Mouse (Mus musculus): Measurements from ENCODE around the gene Wrnip1. TPM values are rescaled to one million over a fixed set of nuclear protein-coding genes. Genes with fewer than 3 reads are reported as not detected.

Wrnip1 gene
- total and polyA plus RNA-seq, 2 experiments from 2014 or later, result 38.0 to 85.1 TPM

DNA sequence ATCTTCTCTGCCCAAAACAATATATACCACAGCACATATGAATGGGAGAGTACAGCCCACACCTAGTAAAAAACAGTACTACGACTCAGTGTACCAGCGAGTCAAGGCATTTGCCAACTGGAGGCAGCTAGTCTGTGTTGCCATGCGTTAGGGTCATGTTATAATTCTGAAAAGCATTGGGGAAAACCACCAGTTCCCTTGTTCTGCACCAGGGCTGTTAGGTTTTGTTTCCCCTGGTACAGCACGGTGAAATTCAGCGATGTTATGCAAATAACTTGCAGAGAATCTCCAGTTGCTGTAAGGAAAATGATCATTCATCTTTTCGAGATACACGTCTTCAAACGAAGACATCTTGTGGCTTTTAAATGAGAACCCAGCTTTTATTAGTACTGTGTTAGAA, 23.7 kb downstream of the Wrnip1 start:
- WGBS, result 91% methylated on average over 8 of the region's 8 CpGs
- Histone ChIP-seq H3K27ac (ENCODE audit: low read depth, low read length) (no peak overlapping the region), H3K9ac (no peak overlapping the region), H3K9me3 (ENCODE audit: low read length) (no peaks in the 10 kb centered on the region), H3K4me2 (ENCODE audit: low read depth) (no peak overlapping the region), H3K4me3 (ENCODE audit: low read depth, low read length) (no peak overlapping the region), H3K4me1 (ENCODE audit: insufficient read depth) (no peaks in the 10 kb centered on the region), H3K27me3 (ENCODE audit: insufficient read depth, low read length) (no peaks in the 10 kb centered on the region), H3K36me3 (ENCODE audit: insufficient read depth) (peaks cover 16% of the 10 kb centered on the region; the same call in 1 of the 2 replicates)
- ATAC-seq (no peak), DNase-seq (no peak)
- no peak for TF ChIP-seq CTCF (IDR thresholded peaks at IDR 0.05; ENCODE audit: low read depth)

DNA sequence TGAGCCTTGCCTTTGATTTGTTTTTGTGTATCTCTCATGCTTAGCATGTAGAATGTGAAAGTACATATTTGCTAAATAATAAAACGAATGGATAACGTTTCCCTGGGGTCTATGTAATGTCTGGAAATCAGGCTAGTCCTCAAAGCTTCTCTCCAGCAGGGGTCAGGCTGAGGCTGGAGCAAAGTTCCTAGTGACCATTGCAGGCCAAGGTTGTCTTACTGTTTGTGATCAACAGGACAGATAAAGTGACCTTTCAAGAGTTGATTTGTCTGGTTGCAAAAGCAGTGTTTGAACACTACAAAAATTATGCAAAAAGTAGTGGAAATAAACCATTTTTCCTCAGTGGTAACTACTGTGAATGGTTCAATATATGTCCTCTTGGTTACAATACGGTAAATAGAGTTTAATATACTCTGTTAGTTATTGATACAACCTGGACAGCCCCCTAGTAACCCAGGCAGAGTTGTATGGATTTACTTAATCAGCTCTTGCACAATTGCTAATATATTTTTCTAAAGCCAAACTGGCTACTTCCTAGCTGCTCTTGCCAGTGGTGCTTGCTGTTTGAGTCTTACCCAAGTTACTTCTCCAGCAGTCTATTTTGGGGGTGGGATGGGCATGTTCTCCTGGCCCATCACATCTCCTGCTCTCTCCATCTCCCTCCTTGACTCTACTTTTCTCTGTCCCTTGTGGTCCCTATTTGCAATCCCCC, 25.4 kb downstream of the Wrnip1 start:
- H3K9ac ChIP-seq, result no peak overlapping the region
- 0 out of 2 replicates have a peak, but pooled peaks cover 3% of the 10 kb centered on the region for H3K36me3 ChIP-seq (ENCODE audit: insufficient read depth)
- H3K27me3 ChIP-seq (ENCODE audit: insufficient read depth, low read length), result no peaks in the 10 kb centered on the region
- ATAC-seq (no peak), DNase-seq (no peak)
- no peak overlapping the region for H3K27ac ChIP-seq (ENCODE audit: low read depth, low read length)
- no peak overlapping the region for H3K4me2 ChIP-seq (ENCODE audit: low read depth)
- TF ChIP-seq CTCF (IDR thresholded peaks at IDR 0.05; ENCODE audit: low read depth), result no peak; the same call in 1 of the 2 replicates
- no peak overlapping the region for H3K4me3 ChIP-seq (ENCODE audit: low read depth, low read length)
- H3K9me3 ChIP-seq (ENCODE audit: low read length), result no peaks in the 10 kb centered on the region
- no peaks in the 10 kb centered on the region for H3K4me1 ChIP-seq (ENCODE audit: insufficient read depth)
- WGBS, result 79% methylated on average over 3 of the region's 3 CpGs

DNA sequence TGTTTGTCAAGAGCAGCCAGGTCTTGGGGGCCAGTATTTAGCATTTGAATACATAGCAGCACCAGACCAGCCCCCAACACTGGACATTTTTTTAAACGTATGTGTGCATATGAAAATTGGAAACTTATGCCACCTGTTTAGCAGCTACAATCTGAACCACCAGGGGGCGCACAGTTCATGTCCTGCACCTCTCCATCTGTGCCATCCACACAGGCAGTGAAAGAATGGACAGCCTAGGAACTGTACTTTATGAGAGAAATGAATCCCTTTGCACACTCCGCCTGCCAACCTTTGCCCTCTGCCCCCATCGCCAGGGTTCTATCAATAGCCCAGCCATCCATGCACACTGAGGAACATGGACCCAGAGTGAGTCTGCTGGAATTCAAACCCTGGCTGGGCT, 26.1 kb downstream of the Wrnip1 start:
- no peak overlapping the region for H3K4me3 ChIP-seq (ENCODE audit: low read depth, low read length)
- H3K27me3 ChIP-seq (ENCODE audit: insufficient read depth, low read length), result no peaks in the 10 kb centered on the region
- no peak overlapping the region for H3K27ac ChIP-seq (ENCODE audit: low read depth, low read length)
- H3K9me3 ChIP-seq (ENCODE audit: low read length), result no peaks in the 10 kb centered on the region
- ATAC-seq (no peak), DNase-seq (peak; percentile 27)
- 0 out of 2 replicates have a peak, but pooled peaks cover 3% of the 10 kb centered on the region for H3K36me3 ChIP-seq (ENCODE audit: insufficient read depth)
- peak; percentile 60 for TF ChIP-seq CTCF (IDR thresholded peaks at IDR 0.05; ENCODE audit: low read depth)
- no peak overlapping the region for H3K4me2 ChIP-seq (ENCODE audit: low read depth)
- H3K9ac ChIP-seq, result no peak overlapping the region
- no peaks in the 10 kb centered on the region for H3K4me1 ChIP-seq (ENCODE audit: insufficient read depth)
- WGBS, result 62% methylated on average over 4 of the region's 4 CpGs

GRCm38 (mm10) chr13:32828886-32829285, 27.0 kb downstream of the Wrnip1 start:
- WGBS, result 89% methylated on average over 4 of the region's 4 CpGs
- no peak for TF ChIP-seq CTCF (IDR thresholded peaks at IDR 0.05; ENCODE audit: low read depth)
- Histone ChIP-seq H3K27ac (ENCODE audit: low read depth, low read length) (no peak overlapping the region), H3K4me3 (ENCODE audit: low read depth, low read length) (no peak overlapping the region), H3K4me1 (ENCODE audit: insufficient read depth) (no peaks in the 10 kb centered on the region), H3K9me3 (ENCODE audit: low read length) (no peaks in the 10 kb centered on the region), H3K27me3 (ENCODE audit: insufficient read depth, low read length) (no peaks in the 10 kb centered on the region), H3K9ac (no peak overlapping the region), H3K36me3 (ENCODE audit: insufficient read depth) (0 out of 2 replicates have a peak, but pooled peaks cover 2% of the 10 kb centered on the region), H3K4me2 (ENCODE audit: low read depth) (no peak overlapping the region)
- ATAC-seq (no peak), DNase-seq (no peak)

- Histone ChIP-seq H3K9ac (no peak overlapping the region), H3K4me2 (ENCODE audit: low read depth) (no peak overlapping the region), H3K36me3 (ENCODE audit: insufficient read depth) (no peaks in the 10 kb centered on the region), H3K4me3 (ENCODE audit: low read depth, low read length) (no peak overlapping the region), H3K9me3 (ENCODE audit: low read length) (no peaks in the 10 kb centered on the region), H3K4me1 (ENCODE audit: insufficient read depth) (no peaks in the 10 kb centered on the region), H3K27me3 (ENCODE audit: insufficient read depth, low read length) (no peaks in the 10 kb centered on the region), H3K27ac (ENCODE audit: low read depth, low read length) (no peak overlapping the region)
- WGBS, result 79% methylated on average over 3 of the region's 3 CpGs
- DNase-seq (no peak), ATAC-seq (no peak)
- TF ChIP-seq CTCF (IDR thresholded peaks at IDR 0.05; ENCODE audit: low read depth), result no peak
These were observed 29.9 kb downstream of the Wrnip1 start for GRCm38 (mm10) chr13:32831505-32832273.

DNA sequence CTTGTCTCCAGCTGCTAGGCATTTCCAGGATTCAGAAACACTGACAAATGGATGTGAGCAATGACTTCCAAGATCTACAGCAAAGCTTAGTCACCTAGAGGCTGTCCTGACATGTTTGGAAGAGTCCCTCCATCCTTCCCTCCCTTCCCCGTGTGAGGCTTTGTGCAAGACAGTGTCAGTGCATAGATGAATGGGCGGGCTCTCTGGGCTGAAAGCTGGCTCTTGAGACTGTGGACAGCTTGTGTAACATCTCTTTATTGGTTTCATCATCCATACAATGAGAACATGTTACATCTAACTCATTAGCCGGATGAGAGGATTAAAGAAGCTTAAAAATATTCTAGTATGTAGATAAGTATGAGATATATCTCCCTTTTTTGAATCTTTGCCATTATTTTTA, 30.9 kb downstream of the Wrnip1 start:
- Histone ChIP-seq H3K9me3 (ENCODE audit: low read length) (no peaks in the 10 kb centered on the region), H3K4me2 (ENCODE audit: low read depth) (no peak overlapping the region), H3K4me1 (ENCODE audit: insufficient read depth) (no peaks in the 10 kb centered on the region), H3K9ac (no peak overlapping the region), H3K27me3 (ENCODE audit: insufficient read depth, low read length) (no peaks in the 10 kb centered on the region), H3K27ac (ENCODE audit: low read depth, low read length) (no peak overlapping the region), H3K4me3 (ENCODE audit: low read depth, low read length) (no peak overlapping the region), H3K36me3 (ENCODE audit: insufficient read depth) (no peaks in the 10 kb centered on the region)
- no peak for DNase-seq
- ATAC-seq, result no peak
- WGBS, result 68% methylated on average over 3 of the region's 3 CpGs
- no peak for TF ChIP-seq CTCF (IDR thresholded peaks at IDR 0.05; ENCODE audit: low read depth)

- H3K4me3 ChIP-seq (ENCODE audit: low read depth, low read length), result no peak overlapping the region
- H3K4me1 ChIP-seq (ENCODE audit: insufficient read depth), result no peaks in the 10 kb centered on the region
- DNase-seq, result no peak
- WGBS, result 51% methylated on average over 6 of the region's 6 CpGs
- no peak for TF ChIP-seq CTCF (IDR thresholded peaks at IDR 0.05; ENCODE audit: low read depth)
- no peaks in the 10 kb centered on the region for H3K27me3 ChIP-seq (ENCODE audit: insufficient read depth, low read length)
- no peak overlapping the region for H3K9ac ChIP-seq
- ATAC-seq, result peak; percentile 27; the same call in 1 of the 2 replicates
- no peak overlapping the region for H3K4me2 ChIP-seq (ENCODE audit: low read depth)
- no peaks in the 10 kb centered on the region for H3K36me3 ChIP-seq (ENCODE audit: insufficient read depth)
- H3K27ac ChIP-seq (ENCODE audit: low read depth, low read length), result no peak overlapping the region
- H3K9me3 ChIP-seq (ENCODE audit: low read length), result no peaks in the 10 kb centered on the region
These were observed 31.4 kb downstream of the Wrnip1 start for GRCm38 (mm10) chr13:32833237-32833636.

All from forebrain, postnatal 0 days (tissue).